Mouse (Mus musculus): ENCODE data around the gene Slco1a5.
"Not testable (repeated sequence)": the region's sequence is repeated elsewhere in the genome, so short reads cannot be mapped to it uniquely, and the experiment has no call there.

Slco1a5 gene
- long read RNA-seq, experiment 1: 0 reads
- long read RNA-seq, experiment 2: 0 reads

DNA sequence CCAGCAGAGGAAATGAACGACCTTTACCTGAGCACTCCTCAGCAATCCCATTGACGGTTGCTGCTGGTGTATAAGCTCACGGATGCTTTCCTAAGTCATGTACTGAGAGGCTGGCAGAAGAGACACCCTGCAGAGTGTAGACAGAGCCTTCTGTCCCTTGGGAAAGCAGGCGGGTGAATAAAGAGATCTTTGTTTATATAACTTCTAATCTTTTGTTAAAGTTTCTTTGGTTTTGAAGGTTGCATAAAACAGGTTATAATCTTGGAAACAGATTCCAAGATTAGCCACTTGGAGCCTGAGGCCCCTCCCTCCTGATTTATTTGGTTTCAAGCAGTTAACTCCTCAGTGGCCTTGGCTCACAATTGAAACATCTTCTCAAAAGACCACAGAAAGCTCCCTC is at the start of gene Slco1a5:
Gene Slco1a5, minus strand, starts transcription at position 101 of the 400 bp plus-strand sequence.
- intact Hi-C loops (cut with DNase I): no loop called here

GRCm38 (mm10) chr6:142369568-142369967 is 46.8 kb upstream of the Slco1a5 start:
- intact Hi-C loops (cut with DNase I): no loop called here

DNA sequence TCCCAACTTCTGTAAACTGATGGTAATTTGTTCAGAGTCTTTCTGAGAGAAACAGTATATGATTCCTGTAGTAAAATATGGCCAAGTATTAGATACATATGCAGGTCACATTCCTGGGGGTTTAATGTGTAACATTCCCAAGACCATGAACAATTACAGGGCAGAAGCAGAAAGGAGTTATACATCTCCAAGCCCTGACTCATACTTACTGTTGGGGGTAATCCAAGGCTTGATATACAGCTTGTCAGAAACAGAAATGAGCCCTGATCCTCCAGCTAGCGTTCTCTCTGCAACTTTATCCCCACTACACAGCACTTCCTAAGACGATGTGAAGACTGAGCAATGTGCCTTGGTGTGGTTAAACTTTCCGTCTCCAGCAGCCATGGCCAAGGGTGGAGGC is 44.8 kb upstream of the Slco1a5 start:
- intact Hi-C loops (cut with DNase I): no loop called here

GRCm38 (mm10) chr6:142366473-142367018 is 43.8 kb upstream of the Slco1a5 start:
- intact Hi-C loops (cut with DNase I): no loop called here

- intact Hi-C loops (cut with DNase I): no loop called here
Measured at GRCm38 (mm10) chr6:142365742-142366472, 43.1 kb upstream of the Slco1a5 start.

- intact Hi-C loops (cut with DNase I): no loop called here
Measured at GRCm38 (mm10) chr6:142363019-142363576, 40.3 kb upstream of the Slco1a5 start.

DNA sequence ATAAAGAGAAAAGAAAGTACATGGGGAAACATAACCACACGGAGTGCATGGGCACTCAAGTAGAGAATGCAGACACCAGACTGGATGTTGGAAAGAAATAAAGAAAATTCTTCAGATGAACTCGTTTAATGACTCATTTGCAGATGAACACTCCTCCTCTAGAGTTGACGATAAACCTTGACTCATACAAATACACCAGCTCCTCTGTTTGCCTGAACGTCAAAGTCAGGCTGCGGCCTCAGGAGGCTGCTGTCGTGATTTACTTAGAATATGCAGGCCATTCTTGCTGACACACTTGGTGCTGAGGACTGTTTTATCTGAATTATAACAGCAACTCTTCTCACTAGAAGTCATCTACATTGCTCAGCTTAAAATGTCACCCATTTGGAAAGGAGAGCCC is 39.3 kb upstream of the Slco1a5 start:
- intact Hi-C loops (cut with DNase I): no loop called here

GRCm38 (mm10) chr6:142357106-142357505 is 34.3 kb upstream of the Slco1a5 start:
- intact Hi-C loops (cut with DNase I): no loop called here

- intact Hi-C loops (cut with DNase I): not testable (repeated sequence)
Measured at GRCm38 (mm10) chr6:142352099-142352498, 29.3 kb upstream of the Slco1a5 start.

DNA sequence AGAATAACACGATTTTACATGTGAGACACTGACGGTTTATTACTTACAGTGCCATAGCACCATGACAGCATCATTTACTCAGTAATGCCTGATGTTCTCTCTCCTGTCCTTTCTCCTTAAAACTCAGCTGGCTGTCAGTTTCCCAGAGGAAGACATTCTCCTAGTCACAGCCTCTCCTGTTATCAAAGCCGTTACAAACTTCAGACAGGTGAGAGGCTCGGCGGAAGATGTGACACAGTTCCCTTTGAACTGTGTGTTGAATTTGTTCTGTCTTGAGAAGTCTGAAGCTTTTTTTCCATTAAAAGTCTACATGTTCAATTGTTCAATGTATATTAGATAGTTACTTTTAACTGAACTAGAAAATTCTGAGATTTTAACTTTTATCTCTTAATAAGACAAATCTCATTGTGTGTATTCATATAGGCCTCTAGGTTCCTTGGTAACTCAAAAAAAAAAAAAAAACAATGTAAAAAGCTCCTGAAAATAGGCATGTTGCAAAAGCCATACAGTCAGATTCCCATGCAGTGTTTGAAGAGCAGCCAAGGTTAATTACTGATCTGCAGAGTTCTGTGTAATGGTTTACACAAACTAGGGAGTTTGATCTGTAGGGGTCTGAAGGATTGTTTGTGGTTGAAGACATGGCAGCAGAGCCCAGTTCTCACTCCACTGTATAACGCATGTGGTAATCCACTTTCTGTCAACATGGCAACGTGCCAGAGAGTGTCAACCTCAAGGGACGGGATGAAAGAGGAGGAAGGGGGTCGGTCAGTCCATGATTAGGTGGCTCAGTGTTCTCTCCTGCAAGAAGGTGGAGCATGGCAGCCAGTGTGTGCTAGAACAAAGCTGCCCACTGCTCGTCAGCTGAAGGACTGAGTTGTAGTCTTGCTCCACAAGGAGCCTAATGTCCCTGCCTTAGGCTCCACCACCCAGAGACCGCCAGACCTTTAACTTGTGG is 24.9 kb upstream of the Slco1a5 start:
- intact Hi-C loops (cut with DNase I): loop anchor here (5.0 to 10.0 kb wide), 2 partner anchors 40 to 407 kb away; partner anchors contain the start of genes Cmas, Golt1b and Recql

DNA sequence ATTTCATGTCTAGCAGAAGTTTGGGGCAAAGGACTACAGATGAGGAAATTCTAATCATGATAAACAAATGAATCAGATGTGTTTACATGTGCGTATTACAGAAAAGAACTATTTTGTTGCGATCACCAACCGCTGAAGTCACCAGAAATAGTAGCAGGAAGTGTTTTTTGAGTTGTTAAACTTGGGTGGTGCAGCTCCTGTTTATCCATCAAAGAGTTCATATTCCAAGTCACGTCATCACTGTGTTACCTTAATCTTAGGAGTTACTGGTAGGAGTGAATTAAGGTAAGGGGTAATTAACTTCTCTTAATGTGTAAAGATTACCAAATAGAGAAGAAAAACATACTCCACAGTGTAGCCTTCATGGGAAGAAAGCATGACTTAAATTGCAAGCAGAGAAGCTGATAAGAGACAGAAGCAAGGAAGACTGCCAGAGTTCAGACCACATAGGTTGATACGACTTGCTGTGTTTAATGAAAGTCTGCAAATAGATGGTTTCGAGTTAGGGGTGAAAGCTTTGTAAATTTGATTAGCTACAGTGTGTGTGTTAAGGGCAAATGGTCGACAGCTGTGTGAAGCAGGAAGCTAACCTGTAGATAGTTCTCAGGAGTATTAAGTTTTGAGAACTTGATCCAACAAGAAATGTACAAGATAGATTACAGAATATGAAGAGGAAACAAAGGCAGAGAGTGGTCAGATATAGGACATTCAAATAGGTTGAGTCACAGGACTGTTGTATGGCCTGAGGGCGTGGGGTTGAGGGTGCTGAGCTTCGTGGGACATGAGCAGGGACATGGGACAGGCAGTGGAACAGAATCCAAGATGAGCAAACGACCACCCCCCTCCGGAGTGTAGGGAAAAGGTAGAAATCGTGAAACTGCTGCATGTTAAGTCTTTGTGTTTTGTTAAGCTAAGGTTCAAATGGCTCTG is 23.7 kb upstream of the Slco1a5 start:
- intact Hi-C loops (cut with DNase I): loop anchor here (5.0 to 10.0 kb wide), 2 partner anchors 41 to 408 kb away; partner anchors contain the start of genes Cmas, Golt1b and Recql

DNA sequence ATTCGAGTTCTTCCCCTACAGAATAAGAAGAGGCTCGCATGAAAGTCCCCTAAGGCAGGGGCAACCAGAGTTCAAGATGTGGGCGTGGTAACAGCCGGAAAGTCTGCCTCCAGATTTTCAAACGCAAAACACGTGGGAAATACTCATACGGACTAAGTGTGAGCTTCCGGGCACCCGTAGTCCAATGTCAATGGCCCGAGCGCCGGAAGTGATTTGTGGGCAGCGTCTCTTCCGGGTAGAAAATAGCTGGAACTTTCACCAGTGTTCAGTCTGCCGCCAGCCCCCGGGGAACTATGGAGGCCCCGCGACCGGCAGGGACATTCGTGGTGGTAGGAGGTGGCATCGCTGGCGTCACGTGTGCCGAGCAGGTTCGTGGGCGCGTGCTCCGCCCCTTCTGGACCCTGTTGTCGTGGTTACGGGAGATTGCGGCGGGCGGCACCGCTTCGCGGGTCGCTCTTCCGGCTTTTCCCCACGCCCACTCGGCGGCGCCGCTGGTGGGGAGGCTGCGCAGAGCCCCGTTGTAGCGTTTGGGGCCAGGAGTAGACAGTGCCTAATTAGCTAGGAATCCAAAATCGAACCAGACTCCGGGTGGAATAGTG is 22.8 kb upstream of the Slco1a5 start, which contains the start of gene Pyroxd1:
Gene Pyroxd1, plus strand, starts transcription at position 215 of the 599 bp plus-strand sequence.
- intact Hi-C loops (cut with DNase I): loop anchor here (5.0 to 10.0 kb wide), 2 partner anchors 42 to 409 kb away; partner anchors contain the start of genes Cmas, Golt1b and Recql

- intact Hi-C loops (cut with DNase I): loop anchor here (10.0 kb wide), 1 partner anchor 411 kb away; the partner anchor contains the start of gene Cmas
Measured at GRCm38 (mm10) chr6:142343561-142343960, 20.8 kb upstream of the Slco1a5 start.

- intact Hi-C loops (cut with DNase I): no loop called here
Measured at GRCm38 (mm10) chr6:142339576-142339975, 16.8 kb upstream of the Slco1a5 start.

GRCm38 (mm10) chr6:142338961-142339360 is 16.2 kb upstream of the Slco1a5 start:
- intact Hi-C loops (cut with DNase I): no loop called here

- intact Hi-C loops (cut with DNase I): no loop called here
Measured at GRCm38 (mm10) chr6:142329201-142329600, 6.4 kb upstream of the Slco1a5 start.

GRCm38 (mm10) chr6:142326598-142326997 is 3.8 kb upstream of the Slco1a5 start:
- intact Hi-C loops (cut with DNase I): no loop called here

DNA sequence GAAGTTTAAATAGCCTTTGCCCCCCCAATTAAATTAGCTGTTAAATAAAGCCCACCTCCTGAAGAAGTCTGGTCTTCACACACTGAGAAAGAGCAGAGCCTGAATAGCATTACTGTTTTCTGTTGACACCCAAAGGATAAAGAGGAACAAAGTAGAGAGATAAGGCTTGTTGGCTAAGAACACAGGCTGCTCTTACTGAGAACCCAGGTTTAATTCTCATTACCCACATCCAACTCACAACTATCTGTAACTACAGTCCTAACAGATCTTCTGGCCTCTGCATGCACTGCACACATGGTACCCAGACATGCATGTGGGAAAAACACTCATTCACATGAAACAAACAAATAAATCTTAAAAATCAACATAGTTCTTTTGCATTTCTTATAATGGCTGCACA is 5.7 kb downstream of the Slco1a5 start:
- intact Hi-C loops (cut with DNase I): no loop called here

DNA sequence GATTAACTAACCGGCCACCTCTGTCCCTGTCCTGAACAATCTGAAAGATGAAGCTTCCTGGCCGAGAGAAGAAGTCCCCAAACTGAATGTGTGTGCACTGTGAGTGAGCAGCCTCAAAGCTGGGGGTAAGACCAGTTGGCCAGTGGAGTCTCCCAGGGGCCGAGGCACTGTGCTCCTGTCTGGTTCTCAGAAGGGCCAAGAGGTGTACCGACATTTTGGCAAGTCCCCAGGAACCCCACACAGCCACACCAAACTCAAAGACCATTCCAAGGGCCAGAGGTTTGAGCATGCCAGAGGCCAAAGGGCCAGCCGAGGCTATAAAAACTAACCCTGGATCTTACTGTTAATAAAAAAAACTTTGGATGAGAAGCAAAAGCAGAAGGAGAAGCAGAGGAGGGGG is 8.5 kb downstream of the Slco1a5 start:
- intact Hi-C loops (cut with DNase I): no loop called here

Data from adrenal gland (tissue).